Mouse (Mus musculus) CH12F3 (cell line): ENCODE data around the gene Bcas3.

ENCODE experiments used
- in situ Hi-C: fragments of 300-500 bp; cut with MboI; formaldehyde crosslinking; loops from 2 replicates; pipeline ENCODE4 v1.14.3; 2020; ENCODE audit warnings: low sequenced_read_pairs

The Bcas3 gene

DNA sequence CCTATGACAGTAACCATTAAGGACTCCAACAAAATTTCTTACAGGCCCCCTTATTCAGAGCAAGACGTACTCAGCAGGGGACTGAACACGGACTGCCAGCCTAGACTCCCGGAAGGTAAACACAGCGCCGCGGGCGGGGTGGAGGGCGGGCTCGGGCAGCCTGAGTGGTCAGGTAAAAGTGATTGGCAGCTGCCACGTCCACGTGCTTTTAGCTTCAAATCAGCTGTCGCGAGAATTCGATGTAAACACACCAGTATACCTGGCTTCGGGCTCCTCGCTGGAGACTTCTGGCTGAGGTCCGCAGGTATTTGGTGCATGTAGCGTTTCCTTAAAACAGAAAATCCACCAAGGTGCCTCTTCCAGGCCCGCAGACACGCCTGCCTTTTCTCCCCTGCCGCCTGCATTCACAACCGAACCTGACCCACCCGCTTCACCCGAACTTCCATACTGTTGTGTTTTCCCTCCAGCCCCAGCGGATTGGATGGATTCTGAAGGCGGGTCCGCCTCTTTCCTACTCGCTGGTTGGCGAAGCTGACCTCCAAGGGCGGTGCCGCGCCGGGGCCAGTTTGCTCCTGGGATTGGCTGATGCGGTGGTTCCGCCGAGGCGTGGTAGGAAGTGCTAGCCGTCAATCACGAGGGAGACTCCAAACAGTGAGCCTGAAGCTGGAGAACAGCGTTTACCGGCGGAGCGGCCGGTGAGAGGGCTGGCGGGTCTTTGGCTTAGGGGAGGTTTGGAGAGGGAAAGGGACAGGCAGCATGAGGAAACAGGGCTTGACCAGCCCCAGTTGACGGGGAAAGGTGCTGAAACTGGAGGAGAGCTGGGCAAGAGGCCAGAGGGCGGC is at the start of gene Bcas3:
Gene Bcas3 (plus strand): TSS at position 629 of the 842 bp plus-strand sequence.
- in situ Hi-C loops = no loop called here

- in situ Hi-C loops = no loop called here
These were observed 46.2 kb upstream of the Bcas3 start for GRCm38 (mm10) chr11:85306577-85307260.

DNA sequence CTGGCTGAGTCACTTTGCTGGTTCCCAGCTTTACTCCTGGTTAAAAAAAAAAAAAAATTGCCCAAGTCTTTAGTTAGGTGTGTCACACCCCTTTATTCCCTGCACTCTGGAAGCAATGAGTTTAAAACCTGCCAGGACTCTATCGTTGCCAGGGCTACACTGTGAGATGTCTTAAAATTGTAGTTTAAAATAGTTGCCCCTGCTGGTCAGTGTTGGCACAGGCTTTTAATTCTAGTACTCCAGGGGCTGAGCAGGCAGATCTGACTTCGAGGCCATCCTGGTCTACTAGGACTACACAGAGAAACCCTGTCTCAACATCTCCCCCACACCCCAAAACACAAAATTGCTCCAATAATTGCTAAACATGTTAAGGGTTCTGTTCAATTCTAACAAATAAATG is 44.2 kb upstream of the Bcas3 start:
- in situ Hi-C loops = no loop called here

- in situ Hi-C loops = no loop called here
These were observed 42.6 kb upstream of the Bcas3 start for GRCm38 (mm10) chr11:85310407-85310712.

GRCm38 (mm10) chr11:85310713-85311574 is 42.0 kb upstream of the Bcas3 start, which contains the start of gene Ppm1d:
Gene Ppm1d, plus strand, starts transcription at chr11:85311244.
- in situ Hi-C loops = no loop called here

DNA sequence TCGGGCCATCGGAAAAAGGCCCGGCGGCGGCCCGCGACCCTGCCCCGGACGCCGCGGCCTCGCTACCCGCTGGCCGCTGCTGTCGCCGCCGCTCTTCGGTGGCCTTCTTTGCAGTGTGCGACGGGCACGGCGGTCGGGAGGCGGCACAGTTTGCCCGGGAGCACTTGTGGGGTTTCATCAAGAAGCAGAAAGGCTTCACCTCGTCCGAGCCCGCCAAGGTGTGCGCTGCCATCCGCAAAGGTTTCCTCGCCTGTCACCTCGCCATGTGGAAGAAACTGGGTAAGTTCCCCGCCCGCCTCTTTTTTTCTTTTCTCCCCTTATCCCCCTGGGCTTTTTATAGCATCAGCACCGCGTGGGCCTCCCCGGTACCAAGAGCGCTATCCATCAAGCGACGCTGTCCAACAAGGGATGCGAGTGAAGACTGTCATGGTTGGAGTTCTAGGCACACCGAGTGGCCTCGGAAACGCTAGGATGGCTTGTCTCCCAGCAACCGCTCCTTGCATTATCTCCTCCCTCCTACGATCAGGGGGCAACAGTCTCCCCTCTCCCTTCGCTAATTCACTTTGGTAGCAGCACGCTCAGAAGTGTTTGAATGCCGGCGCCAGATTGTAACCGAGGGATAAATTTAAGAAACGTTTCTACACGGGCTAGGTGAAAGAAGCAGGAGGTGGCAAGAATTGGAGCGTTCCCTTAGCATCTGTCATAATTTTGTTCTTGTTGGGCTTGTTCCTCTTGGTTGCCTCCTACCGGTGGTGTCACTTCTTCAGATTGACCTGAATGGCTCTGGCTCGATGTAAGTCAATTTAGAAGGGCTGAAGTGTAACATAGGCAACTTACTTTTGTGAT is 41.1 kb upstream of the Bcas3 start:
- in situ Hi-C loops = no loop called here

GRCm38 (mm10) chr11:85312818-85313217 is 40.1 kb upstream of the Bcas3 start:
- in situ Hi-C loops = no loop called here

DNA sequence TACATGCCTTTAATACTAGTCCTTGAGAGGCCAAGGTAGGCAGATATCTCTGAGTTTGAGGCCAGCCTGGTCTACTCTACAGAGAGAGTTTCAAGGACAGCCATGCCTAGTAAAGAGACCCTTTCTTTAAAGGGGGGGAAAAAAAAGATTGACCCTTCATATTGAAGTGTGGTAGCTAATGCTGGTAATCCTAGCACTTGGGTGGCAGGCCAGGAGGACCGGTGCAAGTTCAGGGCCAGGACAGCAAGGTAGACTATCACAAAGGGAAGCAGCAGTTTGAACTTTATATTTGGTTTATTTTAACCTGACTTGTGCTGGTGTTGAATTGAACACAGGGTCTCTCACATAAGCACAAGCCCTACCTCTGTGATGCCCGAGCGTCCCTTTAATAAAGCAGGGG is 39.6 kb upstream of the Bcas3 start:
- in situ Hi-C loops = no loop called here

GRCm38 (mm10) chr11:85323567-85324330 is 29.2 kb upstream of the Bcas3 start:
- in situ Hi-C loops = no loop called here

DNA sequence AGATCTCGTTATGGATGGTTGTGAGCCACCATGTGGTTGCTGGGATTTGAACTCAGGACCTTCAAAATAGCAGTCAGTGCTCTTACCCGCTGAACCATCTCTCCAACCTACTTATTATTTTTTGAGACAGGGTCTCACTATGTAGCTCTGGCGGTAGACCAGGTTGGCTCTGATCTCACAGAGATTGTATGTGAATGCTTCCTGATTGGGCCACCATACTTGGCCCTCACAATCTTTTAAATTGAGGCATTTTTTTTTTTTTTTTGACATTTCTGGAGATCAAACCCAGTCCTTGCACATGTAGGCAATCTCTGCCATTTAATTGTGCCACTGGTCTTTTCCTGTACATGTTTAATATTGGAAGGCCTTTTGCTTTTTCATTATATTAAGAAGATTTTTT is 24.2 kb upstream of the Bcas3 start:
- in situ Hi-C loops = no loop called here

DNA sequence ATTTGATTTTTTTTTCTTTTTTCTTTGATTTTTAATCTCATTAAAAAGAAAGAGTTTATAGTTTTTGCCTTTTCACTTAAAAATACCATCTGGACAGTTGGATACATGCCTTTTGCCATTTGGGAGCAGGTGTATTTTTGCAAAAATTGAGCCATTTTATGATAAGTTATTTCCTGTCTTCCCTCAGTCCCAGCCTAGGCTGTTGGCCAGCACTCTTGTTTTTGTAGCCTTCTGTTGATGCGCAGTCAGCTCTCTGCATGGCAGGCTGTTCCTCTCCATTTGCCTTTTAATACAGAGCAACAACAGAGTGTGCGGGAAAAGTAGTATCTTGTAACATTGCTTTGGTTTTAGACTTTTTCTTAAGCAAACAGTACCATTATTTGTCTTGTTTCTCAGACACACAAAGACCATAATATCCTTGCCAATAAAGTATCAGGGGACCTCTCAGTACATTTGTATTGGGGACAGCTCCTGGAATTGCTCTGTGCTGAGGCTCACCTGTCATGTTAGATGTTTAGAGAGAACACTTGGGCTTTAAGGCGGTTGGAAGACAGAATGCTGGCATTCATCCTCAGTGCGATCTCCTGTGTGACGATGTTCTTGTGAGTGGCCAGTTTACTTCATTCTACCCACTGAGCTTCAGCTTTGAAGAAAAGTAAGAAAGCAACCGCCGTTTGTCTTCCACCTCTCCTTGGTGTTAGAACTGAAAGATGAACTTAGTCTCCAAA is 23.6 kb upstream of the Bcas3 start:
- in situ Hi-C loops = no loop called here

DNA sequence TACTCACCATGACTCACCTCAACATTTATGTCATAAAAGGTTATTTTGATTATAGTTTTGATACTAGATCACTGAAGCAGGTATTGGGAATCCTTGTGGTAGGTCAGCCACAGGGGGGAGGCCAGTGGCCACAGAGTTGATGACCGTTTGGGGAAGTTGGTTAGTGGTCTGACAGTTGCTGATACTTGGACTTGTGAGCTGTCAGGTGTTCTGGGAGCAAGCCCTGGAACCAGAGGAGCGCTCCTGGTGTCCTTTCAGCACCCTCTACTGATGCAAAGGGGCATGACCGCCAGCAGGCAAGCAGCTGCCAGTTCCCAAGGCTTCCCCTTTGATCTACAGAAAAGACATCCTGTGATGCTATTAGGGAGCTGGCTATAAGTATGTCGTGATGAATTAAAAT is 18.2 kb upstream of the Bcas3 start:
- in situ Hi-C loops = no loop called here

DNA sequence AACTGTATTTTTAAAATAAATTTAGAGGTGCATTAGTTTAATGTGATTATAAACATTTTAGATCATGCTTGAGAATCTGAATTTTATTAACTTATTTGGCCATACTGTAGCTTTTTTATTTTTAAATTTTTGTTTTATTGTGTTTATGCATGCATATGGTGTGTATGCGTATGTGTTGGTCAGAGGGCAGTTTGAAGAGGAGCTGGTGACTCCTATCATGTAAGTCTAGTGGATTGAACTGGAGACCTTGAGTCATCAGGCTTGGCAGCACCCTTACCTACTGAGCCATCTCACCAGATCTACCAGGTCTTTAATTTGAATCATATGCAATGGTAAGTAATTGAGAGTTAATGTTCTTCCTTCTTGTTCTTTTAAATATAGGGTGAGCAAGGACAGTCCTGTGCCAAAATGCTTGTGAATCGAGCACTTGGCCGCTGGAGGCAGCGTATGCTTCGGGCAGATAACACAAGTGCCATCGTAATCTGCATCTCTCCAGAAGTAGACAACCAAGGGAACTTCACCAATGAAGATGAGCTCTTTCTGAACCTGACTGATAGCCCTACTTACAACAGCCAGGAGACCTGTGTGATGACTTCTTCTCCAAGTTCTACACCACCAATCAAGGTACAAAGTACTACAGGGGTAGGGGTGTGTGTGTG is 13.7 kb upstream of the Bcas3 start:
- in situ Hi-C loops = no loop called here

DNA sequence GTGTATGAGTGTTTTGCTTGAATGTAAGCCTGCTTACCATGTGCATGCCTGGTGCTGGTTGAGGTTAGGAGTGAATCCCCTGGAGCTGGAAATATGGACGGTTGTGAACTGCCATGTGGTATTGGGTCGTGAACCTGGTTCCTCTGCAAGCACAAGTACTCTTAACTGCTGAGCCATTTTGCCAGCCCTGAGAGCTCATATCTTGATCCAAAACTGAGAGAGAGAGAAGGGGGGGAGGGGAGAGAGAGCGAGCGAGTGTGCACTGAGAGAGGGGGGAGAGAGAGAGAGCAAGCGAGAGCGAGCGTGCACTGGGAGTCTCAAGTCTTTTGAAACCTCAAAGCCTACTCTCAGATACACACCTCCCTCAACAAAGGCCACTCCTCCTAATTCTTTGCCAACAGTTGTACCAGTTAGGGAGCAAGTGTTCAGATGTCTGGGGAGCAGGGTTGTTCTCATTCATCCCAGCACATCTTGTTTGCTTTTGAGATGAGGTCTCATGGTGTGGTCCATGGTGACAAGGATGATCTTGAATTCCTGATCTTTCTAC is 12.8 kb upstream of the Bcas3 start:
- in situ Hi-C loops = no loop called here

GRCm38 (mm10) chr11:85353819-85354218 is 852 bp downstream of the Bcas3 start:
- in situ Hi-C loops = no loop called here

- in situ Hi-C loops = no loop called here
These were observed 6.7 kb downstream of the Bcas3 start for GRCm38 (mm10) chr11:85359641-85360040.

DNA sequence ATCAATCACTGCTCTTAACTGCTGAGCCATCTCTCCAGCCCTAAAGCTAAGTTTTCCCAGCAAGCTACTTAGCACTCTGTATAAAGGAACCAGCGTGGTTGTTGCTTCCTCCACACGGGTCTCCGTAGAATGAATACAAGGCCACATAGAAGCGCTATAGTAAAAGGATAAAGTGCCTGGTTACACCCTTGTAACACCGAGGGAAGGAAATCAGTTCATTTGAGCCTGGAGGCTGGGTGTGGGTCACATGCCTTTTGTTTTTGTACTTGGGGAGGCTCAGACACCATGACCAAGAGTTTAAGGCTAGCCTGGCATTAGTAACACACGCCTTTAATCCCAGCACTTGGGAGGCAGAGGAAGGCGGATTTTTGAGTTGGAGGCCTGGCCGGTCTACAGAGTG is 8.7 kb downstream of the Bcas3 start:
- in situ Hi-C loops = no loop called here

DNA sequence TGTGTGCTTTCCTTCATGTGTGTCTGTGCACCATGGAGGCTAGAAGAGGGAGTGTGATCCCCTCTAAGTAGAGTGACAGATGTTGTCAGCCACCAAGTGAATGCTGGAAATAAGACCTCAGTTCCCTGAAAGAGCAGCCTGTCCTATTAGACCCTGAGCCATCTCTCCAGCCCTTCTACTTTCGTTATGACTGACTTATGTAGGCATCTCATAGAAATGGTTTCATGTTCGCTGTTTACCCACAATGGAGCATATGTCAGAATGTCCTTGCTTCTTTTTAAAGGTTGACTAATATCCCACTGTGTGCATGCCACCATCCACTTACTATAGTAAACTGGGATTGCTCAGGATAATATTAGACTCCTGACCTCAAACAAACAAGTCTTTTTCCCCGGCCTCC is 13.2 kb downstream of the Bcas3 start:
- in situ Hi-C loops = no loop called here
